In genomic region chr4:109257639-109258038, GRCm38 (mm10) we compare ENCODE assay signal across 28 mouse cellular contexts. TPM values are rescaled to one million over a fixed set of nuclear protein-coding genes. Genes with fewer than 3 reads are reported as not detected.
DNase-seq lines count a peak whose midpoint lies in the region; ATAC-seq lines count a peak whose summit lies in the region.
"Had no signal": no experiment of that assay in that cellular context is flagged by ENCODE, and none has a peak within 500 bp of the region (broad histone marks: within the 10 kb centered on the region; RNA-seq: fewer than 3 reads in every experiment).

No protein-coding gene starts in this region.

- no peak overlapping the region for H3K4me2 ChIP-seq in heart, embryonic 12.5 days
- no peak overlapping the region for H3K4me2 ChIP-seq in kidney, embryonic 14.5 days (replicated peaks; ENCODE audit: low read depth, low read length)
- H3K4me2 ChIP-seq: forebrain, embryonic 13.5 days; hindbrain, embryonic 12.5 days; limb, embryonic 13.5 days; liver, embryonic 11.5 days; midbrain, embryonic 13.5 days; neural tube, embryonic 13.5 days had no signal

- H3K9ac ChIP-seq in heart, embryonic 12.5 days, result no peak overlapping the region
- no peak overlapping the region for H3K9ac ChIP-seq in kidney, embryonic 14.5 days (ENCODE audit: low read depth, low read length)
- H3K9ac ChIP-seq: forebrain, embryonic 13.5 days; hindbrain, embryonic 12.5 days; limb, embryonic 13.5 days; midbrain, embryonic 13.5 days; neural tube, embryonic 13.5 days had no signal

- no peak for ATAC-seq in heart, embryonic 12.5 days (ENCODE audit: insufficient number of reproducible peaks, low FRiP score)
- no peak for ATAC-seq in kidney, embryonic 14.5 days (ENCODE audit: low FRiP score, low TSS enrichment)
- ATAC-seq: forebrain, embryonic 13.5 days; hindbrain, postnatal 0 days; lung, postnatal 0 days; midbrain, embryonic 13.5 days had no signal

- H3K27ac ChIP-seq in heart, embryonic 12.5 days (ENCODE audit: poor library complexity, severe bottlenecking), result no peak overlapping the region
- H3K27ac ChIP-seq in kidney, embryonic 14.5 days (ENCODE audit: low read depth, low read length), result no peak overlapping the region
- no peak overlapping the region for H3K27ac ChIP-seq in heart, embryonic 10.5 days
- H3K27ac ChIP-seq: forebrain, embryonic 13.5 days; hindbrain, embryonic 12.5 days; hindbrain, postnatal 0 days; kidney, postnatal 0 days; limb, embryonic 13.5 days; midbrain, embryonic 13.5 days; neural tube, embryonic 13.5 days had no signal

- H3K9me3 ChIP-seq in heart, embryonic 12.5 days (replicated peaks), result no peaks in the 10 kb centered on the region
- H3K9me3 ChIP-seq in kidney, embryonic 14.5 days (ENCODE audit: control insufficient read depth, low read length), result no peaks in the 10 kb centered on the region
- H3K9me3 ChIP-seq in heart, embryonic 10.5 days, result peaks cover 4% of the 10 kb centered on the region; the same call in 1 of the 2 replicates
- H3K9me3 ChIP-seq: forebrain, embryonic 13.5 days; hindbrain, embryonic 12.5 days; limb, embryonic 13.5 days; midbrain, embryonic 13.5 days; neural tube, embryonic 13.5 days had no signal

- H3K36me3 ChIP-seq in heart, embryonic 12.5 days, result no peaks in the 10 kb centered on the region
- H3K36me3 ChIP-seq in kidney, embryonic 14.5 days (ENCODE audit: control insufficient read depth, insufficient read depth, low read length), result no peaks in the 10 kb centered on the region
- H3K36me3 ChIP-seq in heart, embryonic 10.5 days, result no peaks in the 10 kb centered on the region
- H3K36me3 ChIP-seq: hindbrain, embryonic 12.5 days; limb, embryonic 13.5 days; midbrain, embryonic 13.5 days; neural tube, embryonic 13.5 days had no signal

- H3K27me3 ChIP-seq in heart, embryonic 12.5 days (replicated peaks), result no peaks in the 10 kb centered on the region
- no peaks in the 10 kb centered on the region for H3K27me3 ChIP-seq in kidney, embryonic 14.5 days (ENCODE audit: control insufficient read depth, insufficient read depth, low read length)
- no peaks in the 10 kb centered on the region for H3K27me3 ChIP-seq in heart, embryonic 10.5 days (ENCODE audit: insufficient read depth, poor library complexity, severe bottlenecking)
- H3K27me3 ChIP-seq: CH12.LX; forebrain, embryonic 13.5 days; hindbrain, embryonic 12.5 days; limb, embryonic 13.5 days; midbrain, embryonic 13.5 days; neural tube, embryonic 13.5 days had no signal

- peaks cover 12% of the 10 kb centered on the region; the same call in 1 of the 2 replicates for H3K4me1 ChIP-seq in heart, embryonic 12.5 days (replicated peaks)
- no peaks in the 10 kb centered on the region for H3K4me1 ChIP-seq in kidney, embryonic 14.5 days (ENCODE audit: control insufficient read depth, insufficient read depth, low read length)
- H3K4me1 ChIP-seq in heart, embryonic 10.5 days, result peaks cover 5% of the 10 kb centered on the region; the same call in 1 of the 2 replicates
- H3K4me1 ChIP-seq: forebrain, embryonic 13.5 days; hindbrain, embryonic 12.5 days; limb, embryonic 13.5 days; midbrain, embryonic 13.5 days; neural tube, embryonic 13.5 days had no signal

- peak; percentile 90 for DNase-seq in heart, adult 11 months
- peak; percentile 57 for DNase-seq in kidney, adult 9 months
- peak; percentile 18 for DNase-seq in thymus, postnatal 4 days
- DNase-seq in thymus, postnatal 25 days, result no peak
- no peak for DNase-seq in heart, embryonic 10.5 days (ENCODE audit: low spot score)
- DNase-seq: adrenal gland, adult 8-10 months; cerebellum, adult 8-10 months; cerebellum, postnatal 25 days; gastrocnemius, postnatal 10 days; heart, postnatal 36 days; lung, adult 18-20 months; lung, postnatal 4 days; right cerebral cortex, postnatal 4 days; thymus, postnatal 36 days had no signal

- H3K4me3 ChIP-seq in heart, embryonic 12.5 days, result no peak overlapping the region
- H3K4me3 ChIP-seq in kidney, embryonic 14.5 days (ENCODE audit: low read length), result no peak overlapping the region
- H3K4me3 ChIP-seq in heart, embryonic 10.5 days, result no peak overlapping the region
- H3K4me3 ChIP-seq: forebrain, embryonic 13.5 days; hindbrain, embryonic 12.5 days; limb, embryonic 13.5 days; midbrain, embryonic 13.5 days; neural tube, embryonic 13.5 days had no signal

RNA-seq across cellular contexts. Expression of gene Eps15, which starts 22.4 kb away (rescaled TPM):
- polyA plus RNA-seq in heart, embryonic 12.5 days (2016; fragmentation: Nextera tagmentation; extraction: Ambion mirVana), result 41.6 and 44.4 TPM in 2 replicates
- 20.3 and 41.6 TPM in 2 replicates for polyA plus RNA-seq in kidney, embryonic 14.5 days (2014; fragmentation: Nextera tagmentation; extraction: Ambion mirVana)
- 32.6 and 37.3 TPM in 2 replicates for polyA plus RNA-seq in heart, embryonic 10.5 days (2016; fragmentation: Nextera tagmentation; extraction: Ambion mirVana)

RNA-seq across cellular contexts. Expression of gene Calr4, which starts 23.4 kb away (rescaled TPM):
- polyA plus RNA-seq in heart, embryonic 12.5 days (2016; fragmentation: Nextera tagmentation; extraction: Ambion mirVana), result 0.60 and 0.61 TPM in 2 replicates
- polyA plus RNA-seq in kidney, embryonic 14.5 days (2014; fragmentation: Nextera tagmentation; extraction: Ambion mirVana), result 0.45 and 0.60 TPM in 2 replicates
- polyA plus RNA-seq in heart, embryonic 10.5 days (2016; fragmentation: Nextera tagmentation; extraction: Ambion mirVana), result 0.11 and 0.15 TPM in 2 replicates
- polyA plus RNA-seq: heart, embryonic 16.5 days; limb, embryonic 13.5 days; spleen, adult 2 months had no signal

RNA-seq across cellular contexts. Expression of gene Osbpl9, which starts 55.6 kb away (rescaled TPM):
- 48.3 and 53.0 TPM in 2 replicates for polyA plus RNA-seq in heart, embryonic 12.5 days (2016; fragmentation: Nextera tagmentation; extraction: Ambion mirVana)
- polyA plus RNA-seq in kidney, embryonic 14.5 days (2014; fragmentation: Nextera tagmentation; extraction: Ambion mirVana), result 48.5 and 61.1 TPM in 2 replicates
- polyA plus RNA-seq in heart, embryonic 10.5 days (2016; fragmentation: Nextera tagmentation; extraction: Ambion mirVana), result 41.1 and 43.5 TPM in 2 replicates

Comparison
In these comparisons a context has a peak if more than half of its experiments do, and no peak if none do; other contexts are left out.
1. DNase-seq: peak in heart, adult 11 months (single experiment), kidney, adult 9 months (single experiment) and thymus, postnatal 4 days (single experiment); none in thymus, postnatal 25 days (single experiment) and heart, embryonic 10.5 days (single experiment).